Mouse (Mus musculus) adipocyte (in vitro differentiated cells): ENCODE results near the gene Chrna9.

Experiments
- DNase-seq: peaks from one replicate; pipeline ENCODE4 v3.0.0-alpha.2; 2016; ENCODE audit warnings: low spot score

Chrna9 gene

DNA sequence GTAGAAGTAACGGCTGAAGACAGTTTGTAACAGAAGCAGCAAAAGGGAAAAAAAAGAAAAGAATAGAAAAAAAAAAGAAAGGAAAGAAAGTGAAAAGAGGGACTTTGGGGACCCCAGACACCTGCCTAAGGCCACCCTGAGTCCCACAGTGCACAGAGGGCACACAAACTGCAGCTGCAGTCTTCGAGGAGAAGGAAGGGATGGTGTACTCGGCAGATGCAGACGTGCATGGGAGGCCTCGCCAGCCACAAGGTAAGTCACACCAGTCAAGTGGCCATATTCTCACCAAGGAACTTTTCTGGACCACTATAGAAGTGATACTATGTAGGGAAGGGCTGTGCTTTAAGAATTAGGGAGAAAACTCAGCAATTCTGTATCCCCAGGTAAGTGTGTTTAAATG lies at the start of gene Chrna9:
Gene Chrna9 (plus strand): TSS at position 139 of the 400 bp plus-strand sequence.
- no peak for DNase-seq

DNA sequence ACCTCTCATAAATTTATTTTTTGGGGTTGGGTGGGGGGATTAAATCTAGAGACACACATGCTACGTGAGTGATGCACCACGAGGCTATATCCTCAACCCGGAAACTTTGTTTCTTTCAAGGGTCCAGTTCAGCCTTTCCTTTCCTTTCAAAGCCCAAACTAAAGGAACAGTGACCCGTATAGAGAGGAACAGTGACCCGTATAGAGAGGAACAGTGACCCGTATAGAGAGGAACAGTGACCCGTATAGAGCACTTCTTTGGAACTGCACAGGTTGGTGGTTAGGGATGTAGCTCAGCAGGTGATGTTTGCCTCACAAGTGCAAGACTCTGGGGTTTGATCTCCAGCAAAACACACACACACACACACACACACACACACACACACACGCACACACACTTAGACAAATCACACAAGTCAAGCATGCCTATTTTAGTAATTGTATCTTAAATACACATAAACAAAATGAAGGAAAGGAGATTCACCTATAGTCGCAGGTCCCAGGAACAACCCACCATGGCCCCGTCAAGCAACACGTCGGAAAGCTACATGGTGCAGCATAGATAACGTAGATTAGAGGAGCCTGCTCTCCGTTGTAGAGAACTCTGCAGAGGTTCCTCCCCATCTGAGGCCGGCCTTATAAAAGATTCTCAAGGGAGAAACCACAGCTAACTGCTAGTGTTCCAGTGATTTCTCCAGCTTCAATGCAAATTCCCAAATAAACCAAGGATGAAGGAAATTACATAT lies 48.9 kb upstream of the Chrna9 start:
- DNase-seq = no peak

DNA sequence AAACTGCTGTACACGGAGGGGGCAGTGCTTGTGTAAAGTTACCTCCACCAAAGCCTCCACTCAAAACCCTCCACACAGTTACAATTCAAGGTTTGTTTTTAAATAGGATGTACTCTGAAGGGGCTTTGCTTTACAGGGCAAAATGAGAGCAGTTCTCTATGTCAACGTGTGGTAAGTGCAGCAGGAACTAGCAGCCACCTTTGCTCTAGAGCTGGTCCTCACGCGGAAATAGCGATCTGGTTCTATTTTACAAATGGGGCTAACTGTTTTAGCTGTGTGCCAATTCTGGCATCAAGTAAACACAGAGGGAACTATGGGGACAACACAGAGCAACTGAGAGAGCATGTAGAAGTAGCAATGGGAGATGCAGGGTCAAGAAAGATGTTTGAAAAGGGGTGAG lies 46.6 kb upstream of the Chrna9 start:
- DNase-seq = no peak

DNA sequence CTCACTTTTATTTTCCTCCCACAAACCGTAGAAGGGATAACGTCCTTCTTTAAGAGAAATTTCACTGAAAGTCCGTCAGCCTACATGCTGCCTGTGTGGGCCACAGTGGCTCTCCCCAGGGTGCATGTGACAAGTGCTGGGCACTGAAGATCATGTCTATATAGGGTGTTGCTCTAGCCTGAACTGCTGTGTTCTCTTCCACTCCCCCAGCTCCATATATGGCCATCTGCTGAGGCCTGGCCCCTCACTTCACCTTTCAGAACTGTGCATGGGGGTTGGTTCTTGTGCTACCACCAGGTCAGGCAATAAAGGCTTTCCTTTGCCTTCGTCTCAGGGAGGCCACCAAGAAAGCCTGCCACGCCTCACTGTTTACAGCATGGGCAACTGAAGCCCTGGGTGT lies 45.7 kb upstream of the Chrna9 start:
- DNase-seq = no peak

DNA sequence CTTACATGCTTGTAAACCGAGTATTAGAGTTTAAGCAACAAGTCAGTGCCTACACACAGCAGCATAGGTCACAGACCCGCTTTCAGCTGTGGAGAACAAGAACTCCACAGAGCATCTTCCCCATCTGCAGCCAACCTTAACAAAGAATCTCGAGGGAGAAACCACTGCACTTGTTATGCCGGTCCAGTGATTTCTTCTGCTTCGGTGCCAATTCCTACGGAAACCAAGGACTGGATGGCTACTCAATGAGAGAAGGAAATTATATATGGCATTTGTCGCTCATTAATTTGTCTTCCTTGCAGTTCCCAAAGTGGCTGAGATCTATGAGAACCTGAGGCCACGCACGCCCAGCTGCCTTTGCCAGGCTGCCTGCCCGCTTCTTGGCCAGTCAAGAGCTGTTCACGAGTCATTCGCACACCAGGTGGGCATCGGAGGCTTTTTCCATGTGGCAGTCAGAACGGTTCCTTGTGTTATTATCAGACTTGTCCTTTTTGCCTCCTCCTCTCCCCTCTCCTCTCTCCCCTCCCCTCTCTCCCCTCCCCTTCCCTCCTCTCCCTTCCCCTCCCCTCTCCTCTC lies 43.4 kb upstream of the Chrna9 start:
- no peak for DNase-seq

DNA sequence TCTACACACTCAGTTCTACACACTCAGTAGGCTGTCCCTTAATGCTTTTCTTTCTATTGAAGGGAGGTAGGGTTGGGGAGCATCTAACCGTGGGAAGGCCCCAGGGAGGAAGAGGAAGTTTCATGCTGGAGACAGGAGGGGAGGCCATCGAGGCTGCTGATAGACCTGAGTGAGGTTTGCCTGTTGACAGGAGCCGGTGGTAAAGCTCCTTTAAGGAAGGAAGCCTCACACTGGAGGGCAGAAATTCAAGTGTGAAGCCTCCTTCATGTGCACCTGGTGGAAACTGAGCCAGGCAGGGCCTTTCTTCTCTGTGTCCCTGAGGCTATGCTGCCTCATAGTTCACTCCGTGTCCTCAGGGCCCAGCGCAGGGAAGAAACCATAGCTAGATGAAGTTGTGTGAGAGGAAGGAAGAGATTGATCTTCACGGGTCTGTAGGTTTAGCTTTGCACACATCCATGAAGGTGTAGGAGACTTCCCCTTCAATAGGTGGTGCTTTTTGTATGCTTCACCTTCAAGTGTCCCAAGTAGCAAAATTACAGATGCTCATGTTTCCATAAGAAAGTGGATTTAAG lies 39.5 kb upstream of the Chrna9 start:
- no peak for DNase-seq

DNA sequence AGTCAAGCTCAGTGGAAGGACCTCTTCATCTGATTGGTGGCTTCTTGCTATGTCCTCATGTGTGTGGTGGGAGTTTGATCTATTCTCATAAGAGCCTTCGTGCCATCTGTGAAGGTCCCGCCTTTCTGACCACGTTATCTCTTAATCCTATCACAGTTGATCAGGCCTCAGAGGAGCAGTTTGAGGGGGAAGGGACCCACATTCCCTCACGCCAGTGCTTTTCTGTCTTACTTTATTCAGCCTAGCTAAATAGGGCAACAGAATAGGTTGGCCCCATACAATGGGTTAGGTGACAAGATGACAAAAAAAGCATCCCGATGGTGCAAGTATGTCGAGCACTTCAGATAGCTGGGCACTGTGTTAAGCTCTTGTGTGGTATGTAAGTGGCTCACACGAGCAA lies 39.0 kb upstream of the Chrna9 start:
- no peak for DNase-seq

DNA sequence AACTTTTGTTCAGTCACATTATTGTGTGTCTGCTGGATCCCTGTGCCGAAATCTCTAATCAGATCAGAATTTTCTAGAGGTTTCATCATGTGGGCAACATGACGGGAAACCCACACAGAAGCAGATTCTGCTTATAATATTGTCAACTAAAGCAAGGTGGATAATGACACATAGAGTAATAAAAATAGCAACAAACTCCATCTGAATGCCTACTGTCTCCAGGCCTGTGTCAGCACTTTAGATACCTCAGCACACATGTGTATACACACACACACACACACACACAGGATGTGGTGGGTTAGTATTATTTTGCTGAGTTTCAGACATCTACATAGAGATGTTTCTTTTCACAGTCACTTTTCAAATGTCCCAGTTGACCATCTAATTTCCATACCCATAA lies 37.0 kb upstream of the Chrna9 start:
- no peak for DNase-seq

DNA sequence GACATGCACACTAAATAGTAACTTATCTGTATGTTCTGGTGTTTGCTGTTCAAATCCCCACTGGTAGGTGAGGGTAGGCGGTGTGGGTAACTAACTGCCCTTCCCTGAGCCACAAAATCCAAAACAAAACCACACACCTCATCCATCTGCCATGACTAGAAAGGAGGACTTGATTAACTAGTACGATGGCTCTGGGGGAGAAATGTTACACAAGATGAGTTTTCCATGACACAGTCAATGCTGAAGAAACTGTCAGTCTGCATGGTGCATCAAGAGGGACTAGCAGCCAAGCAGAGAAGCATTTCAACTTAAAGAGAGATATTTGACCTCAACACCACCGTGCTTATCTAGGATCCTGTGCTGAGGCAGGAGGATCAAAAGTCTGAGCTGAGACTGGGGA lies 36.0 kb upstream of the Chrna9 start:
- no peak for DNase-seq

DNA sequence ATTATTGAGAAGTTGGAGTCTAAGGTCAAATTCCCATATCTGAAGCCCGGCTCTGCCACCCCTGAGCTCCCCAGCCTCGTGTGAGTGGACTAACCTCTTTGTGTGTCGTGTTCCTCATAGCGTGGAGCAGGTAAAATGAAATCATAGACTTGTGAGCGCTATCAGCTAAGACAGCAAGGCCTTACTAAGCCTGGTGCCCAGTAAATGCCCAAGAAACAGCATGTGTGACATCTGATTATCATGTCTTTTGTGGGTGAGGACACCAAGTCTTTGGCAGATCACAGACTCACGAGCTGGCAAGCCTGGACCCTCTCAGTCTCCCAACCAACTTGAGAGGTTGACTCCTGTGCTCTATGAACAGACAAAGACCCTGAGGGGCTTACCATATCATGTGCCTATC lies 34.6 kb upstream of the Chrna9 start:
- no peak for DNase-seq

DNA sequence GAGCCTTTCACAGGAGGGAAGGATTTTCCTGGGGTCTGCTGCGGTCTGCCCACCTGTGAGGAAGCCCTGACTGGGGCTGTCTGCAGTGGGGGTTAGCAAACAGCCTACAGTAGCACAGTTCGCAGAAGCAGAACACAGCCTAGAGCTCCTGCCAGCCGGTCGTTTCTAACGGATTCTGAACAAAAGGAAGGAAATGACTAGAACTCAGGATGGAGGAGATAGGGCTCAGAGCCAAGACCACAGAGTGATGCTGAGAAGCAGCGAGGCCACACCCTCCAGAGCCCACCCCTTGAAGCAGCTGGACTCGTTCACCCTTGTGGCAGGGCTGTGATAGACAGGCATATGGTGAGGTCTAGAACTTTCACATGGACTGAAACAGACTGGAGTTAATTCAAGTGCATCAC lies 33.9 kb upstream of the Chrna9 start:
- no peak for DNase-seq

DNA sequence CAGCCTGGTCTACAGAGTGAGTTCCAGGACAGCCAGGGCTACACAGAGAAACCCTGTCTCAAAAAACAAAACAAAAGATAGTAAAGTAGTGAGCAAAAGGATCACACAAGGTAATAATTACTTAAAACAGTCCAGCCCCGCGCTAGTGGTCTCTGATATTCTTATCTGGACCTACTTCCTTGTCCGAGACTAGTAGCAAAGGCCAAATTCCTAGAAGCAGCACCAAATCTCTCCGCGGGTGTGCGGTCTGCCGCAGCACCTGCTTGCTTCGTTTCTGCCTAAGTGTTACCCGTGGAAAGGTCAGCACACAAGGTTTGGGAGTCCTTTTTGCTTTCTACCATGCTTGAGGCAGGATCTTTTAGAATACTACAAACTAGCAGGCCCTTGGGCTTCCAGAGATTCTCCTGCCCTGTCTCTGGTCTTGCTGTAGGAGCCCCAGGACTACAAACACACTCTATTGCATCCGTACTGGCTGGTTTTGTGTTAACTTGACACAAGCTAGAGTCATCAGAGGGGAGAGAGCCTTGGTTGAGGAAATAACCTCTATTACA lies 32.8 kb upstream of the Chrna9 start:
- no peak for DNase-seq

DNA sequence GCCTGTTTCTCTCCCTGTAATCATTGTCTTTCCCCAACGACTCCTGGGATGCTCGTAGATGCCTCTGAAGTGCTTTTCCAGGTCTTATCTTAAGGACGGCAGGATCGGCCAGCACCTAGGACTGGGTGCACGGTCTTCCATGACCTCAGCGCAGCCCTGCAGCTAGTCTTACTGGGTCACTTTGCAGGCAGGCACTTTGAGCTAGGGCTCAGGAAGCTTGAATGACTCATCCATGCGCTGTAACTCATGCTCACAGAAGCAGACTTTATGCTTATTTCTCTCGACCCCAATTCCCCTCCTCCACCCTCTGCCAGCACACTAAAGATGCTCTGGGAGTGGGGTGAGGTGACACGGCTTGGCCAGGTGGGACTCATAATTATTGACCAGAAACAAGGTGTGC lies 31.9 kb upstream of the Chrna9 start:
- DNase-seq = no peak

DNA sequence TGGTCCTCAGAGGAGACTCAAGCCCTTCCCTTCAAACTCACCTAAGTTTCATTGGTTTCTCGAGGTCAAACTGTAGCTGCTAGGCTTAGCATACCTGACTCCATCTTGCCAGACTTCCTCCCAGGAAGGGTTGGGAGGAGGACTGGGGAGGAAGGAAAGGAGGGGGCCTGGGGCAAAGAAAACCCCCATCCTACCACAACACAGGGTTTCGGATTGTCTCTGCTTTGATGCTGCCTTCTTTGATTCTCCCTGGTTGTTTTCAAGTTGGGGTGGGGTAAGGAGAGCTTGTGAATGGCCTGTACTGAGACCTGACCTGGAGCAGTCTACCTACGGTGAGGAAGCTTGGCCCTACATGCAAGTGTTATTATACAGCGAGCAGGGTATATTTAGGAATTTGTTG lies 30.2 kb upstream of the Chrna9 start:
- no peak for DNase-seq

DNA sequence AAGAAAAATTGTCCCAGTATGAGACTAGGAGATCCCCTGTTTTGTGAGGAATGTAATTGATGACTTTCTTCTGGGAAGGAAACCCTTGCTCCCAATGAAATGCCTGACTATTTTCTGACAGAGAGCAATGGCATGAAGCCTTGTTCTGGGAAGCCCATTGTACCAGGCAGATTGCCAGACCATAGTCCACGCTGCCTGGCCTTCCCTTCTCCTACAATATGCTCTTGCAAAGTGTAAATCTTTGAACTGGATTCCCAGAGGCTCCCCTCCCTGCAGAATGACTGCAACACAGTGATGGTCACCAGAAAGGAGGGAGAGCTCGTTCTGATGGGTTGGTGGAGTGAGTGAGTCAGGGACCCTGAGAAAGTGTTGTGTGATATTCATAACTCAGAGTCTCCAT lies 26.0 kb upstream of the Chrna9 start:
- DNase-seq = peak; percentile 5

DNA sequence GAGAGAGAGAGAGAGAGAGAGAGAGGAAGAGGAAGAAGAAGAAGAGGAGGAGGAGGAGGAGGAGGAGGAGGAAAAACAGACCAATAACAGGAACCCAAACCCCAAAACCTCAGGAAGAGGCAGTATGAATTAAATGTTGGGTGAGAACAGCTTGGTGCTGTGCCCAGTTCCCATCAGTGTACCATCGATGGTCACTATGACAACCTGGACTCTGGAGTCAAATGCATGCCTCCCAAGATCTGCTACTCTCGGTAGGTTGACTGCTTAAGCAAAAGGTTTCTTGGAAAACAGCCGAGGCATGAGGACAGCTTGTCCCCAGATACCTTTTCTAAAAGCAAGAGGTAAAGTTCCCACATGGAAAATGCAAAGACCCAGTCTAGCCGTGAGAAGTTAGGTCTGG lies 25.4 kb upstream of the Chrna9 start:
- DNase-seq = no peak

DNA sequence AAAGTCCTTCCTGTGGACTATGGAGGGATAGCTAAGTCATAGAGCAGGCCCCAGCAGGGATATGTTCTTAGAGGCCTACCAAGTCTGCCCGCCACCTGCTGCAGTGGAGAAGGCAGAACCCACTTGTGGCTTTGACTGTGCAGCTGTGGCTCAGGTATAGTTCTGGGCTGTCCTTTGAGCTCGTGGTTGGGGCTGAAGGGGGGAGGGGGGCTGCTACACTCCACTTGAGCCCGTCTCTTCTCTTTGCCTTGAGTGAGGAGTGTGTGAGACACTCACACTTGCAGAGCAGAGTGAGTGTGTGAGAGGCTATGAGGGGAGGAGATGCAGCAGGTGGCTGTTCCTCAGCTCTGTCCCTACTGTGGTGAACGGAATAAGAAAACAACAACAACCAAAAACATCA lies 24.3 kb upstream of the Chrna9 start:
- DNase-seq = no peak

DNA sequence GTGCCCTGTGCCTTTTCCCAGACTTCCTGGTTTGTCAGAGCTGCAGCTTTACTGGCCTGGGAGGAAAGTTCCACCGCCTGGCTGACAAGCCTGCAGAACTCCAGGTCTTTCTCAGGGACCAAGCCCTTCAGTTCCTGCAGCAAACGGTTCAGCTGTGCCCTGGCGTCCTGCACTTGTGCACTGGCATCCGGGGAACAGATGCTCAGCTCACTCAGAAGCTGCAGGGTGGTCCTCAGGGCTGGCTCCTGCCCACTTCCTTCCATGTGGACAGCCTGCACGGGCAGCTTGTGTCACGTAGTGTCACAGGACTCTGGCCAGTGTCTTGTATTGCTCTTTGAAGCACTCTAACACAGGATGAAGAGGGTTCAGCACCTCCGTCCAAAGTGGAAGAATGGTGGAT lies 23.0 kb upstream of the Chrna9 start:
- no peak for DNase-seq

DNA sequence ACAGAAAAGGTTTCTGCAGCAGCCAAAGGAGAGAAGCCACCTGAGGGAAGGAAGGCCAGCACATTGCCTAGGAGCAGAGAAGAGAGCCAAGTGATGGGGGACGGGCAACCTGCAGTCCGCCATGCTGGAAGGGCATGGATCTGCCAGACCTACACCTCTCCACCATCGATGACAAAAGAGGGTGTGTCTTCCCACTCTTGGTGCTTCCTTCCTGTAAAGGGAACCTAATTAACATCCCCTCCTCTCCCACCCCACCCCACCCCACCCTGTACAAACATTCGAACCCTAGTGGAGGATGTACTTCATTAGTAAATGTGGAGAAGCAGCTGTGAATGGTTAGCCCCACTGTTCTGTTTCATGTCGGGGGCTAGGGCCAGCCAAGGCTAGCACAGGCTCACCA lies 22.5 kb upstream of the Chrna9 start:
- DNase-seq = no peak

DNA sequence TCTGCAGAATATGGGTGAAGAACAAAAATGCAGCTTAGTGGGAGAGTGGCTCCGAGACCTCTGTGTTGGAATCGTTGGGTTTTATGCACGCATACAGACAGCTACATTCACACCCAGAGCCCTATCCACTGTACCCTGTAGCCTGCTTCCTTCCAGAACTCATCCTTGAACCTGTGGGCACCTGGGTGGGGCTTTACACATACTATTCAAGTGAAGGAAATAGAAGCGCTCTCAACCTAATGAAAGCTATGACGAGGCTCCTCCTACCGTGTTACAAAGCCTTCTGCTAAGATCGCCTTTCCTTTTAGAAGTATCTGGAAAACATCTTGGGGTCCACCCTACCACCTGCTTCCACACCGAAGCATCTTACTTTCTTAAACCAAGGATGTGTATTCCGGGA lies 21.6 kb upstream of the Chrna9 start:
- no peak for DNase-seq

DNA sequence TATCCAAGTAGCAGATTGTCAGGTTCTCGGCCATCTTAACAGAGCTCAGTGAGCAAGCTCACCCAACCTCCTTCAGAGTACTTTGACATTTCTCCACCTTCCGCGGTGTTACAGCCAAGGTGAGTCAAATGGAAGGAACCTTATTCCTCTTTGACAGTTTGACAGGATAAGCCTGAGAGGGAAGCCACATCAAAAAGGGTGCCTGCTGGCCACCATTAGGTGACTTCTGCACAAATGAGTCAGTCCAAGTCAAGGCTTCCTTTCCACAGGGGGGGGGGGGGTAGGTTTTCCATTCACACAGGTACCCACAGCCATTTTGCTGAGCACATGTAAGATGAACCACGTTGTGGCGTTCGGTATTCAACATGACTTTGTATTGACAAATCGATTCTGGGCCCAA lies 20.4 kb upstream of the Chrna9 start:
- DNase-seq = no peak

DNA sequence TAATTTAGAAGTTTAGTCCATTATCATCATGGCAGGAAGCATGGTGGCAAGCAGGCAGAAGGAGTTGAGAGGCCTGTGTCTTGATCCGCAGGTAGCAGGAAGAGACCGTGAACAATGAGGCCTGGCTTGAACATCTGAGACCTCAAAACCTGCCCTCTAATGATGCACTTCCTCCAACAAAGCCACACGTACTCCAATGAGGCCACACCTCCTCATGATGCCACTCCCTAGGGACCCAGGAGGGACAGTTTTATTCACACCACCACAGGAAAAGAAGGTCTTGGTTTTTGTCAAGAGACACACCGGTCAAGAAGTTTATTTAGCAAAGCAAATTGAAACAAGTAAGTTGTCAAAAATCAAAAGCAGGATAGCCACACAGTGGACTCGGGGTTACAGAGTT lies 17.8 kb upstream of the Chrna9 start:
- no peak for DNase-seq

DNA sequence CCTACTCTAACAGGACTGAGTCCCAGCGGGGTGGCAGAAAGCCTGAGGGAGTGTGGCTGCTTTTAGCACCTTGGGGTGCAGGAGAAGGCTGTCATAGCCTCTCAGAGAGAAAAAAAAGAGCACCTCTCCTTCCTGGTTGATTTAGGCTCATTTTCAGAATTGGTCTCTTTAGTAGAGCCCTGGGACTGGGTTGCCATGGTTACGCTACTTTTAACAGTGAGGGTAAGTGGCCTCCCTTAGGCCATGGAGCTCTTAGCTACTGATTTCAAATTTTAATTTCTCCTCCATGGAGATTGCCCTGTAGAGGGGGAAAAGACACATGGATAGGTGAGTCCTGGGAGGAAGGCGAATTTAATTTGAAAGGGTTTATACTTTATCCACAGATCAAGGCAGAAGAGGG lies 16.1 kb upstream of the Chrna9 start:
- no peak for DNase-seq

DNA sequence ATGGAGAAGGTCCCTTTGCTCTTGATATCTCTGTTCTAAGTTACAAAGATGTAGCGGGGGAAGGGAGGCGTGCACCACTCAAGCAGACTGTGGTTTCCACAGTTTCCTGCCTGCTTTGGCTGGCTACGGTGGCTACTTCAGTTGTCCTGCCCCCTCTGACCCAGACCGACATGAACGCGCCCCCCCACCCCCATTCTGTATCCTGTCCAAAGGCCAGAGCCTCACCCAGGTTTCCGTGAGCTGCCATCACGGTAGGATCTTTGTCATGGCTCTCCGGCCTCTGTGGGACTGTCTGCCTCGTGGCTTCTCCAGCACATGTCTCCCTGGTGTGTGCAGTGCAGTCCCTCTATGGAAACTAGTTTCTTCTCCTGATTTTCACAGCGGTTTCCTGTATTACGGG lies 15.4 kb upstream of the Chrna9 start:
- DNase-seq = no peak
